Mouse (Mus musculus): ENCODE measurements around the gene Apip. TPM values are rescaled to one million over a fixed set of nuclear protein-coding genes. Genes with fewer than 3 reads are reported as not detected.

Apip gene
- 10 to 100 TPM; 24.5 to 28.1 TPM for total RNA-seq (2021)
- long read RNA-seq, transcript Apip-202 (6 exons, 837 nt) = minor isoform, 5 of 48 reads
- long read RNA-seq, transcript Apip-201 (7 exons, 919 nt) = major isoform, 18 of 48 reads
- long read RNA-seq, partial matches to known transcripts = 23 of 48 reads
- long read RNA-seq, other reads (novel, unspliced or antisense) = 2 of 48 reads

DNA sequence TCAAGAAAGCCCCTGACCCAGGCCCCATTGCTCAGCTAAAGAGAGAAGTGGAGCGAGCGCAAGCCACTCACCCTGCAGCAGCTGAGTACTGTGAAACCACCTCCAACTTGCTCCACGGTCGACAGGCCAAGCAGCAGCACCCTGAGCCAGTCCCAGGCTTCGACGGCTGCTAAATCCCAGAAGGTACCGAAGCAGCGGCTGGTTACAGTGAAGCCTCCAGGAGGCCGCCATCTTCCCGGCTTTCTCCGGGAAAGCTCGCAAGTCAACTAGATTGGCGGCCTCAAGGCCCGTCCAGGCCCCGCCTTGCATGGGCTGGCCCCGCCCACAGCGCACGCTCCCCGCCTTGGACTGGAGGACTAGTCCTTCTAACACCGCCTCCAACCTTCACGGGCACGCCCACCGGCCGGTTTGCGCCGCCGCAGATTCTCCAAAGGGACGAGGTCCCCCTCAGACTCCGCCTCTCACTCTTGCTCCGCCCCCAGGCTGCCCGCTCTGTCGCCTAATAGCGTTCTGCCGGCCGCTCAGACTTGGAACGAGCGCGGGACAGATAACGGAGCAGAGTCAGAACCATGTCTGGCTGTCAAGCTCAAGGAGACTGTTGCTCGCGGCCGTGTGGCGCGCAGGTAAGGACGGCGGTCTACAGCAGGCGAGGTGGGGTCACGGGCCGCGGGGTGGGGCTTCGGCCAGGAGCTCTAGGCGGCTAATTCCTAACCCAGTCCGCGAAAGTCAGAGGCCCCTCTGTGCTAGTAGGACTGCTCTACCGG is at the start of gene Apip, which contains the start of gene Pdhx:
TSS of gene Apip (plus strand) at position 457 of the 764 bp plus-strand sequence.
TSS of gene Pdhx (minus strand) at position 295 of the 764 bp plus-strand sequence.
- peak; percentile 99 to 100 for DNase-seq (ENCODE audit: low spot score in 2 of 2)

DNA sequence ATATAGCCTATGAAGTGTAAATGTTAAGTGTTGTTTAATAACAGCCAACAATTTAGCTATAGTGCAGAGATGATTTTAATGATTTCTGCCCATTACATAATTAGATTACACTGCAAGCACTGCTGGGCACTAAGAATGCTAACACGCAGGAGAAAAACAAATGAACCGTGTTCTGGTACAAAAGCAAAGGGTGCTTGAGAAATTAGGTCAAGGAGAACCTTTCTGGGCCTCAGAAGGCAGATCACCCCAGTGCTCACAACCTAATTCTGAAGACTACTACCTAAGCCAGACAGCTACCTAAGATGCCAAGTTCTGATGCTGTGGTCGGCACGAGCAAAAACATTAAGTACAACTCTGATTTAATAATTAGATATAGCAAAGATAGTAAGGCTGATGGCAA is 35.6 kb upstream of the Apip start:
- DNase-seq (ENCODE audit: low spot score in 2 of 2) = no peak

- no peak for DNase-seq (ENCODE audit: low spot score in 2 of 2)
Measured at GRCm38 (mm10) chr2:103040896-103041295, 32.6 kb upstream of the Apip start.

- DNase-seq (ENCODE audit: low spot score in 2 of 2) = no peak
Measured at GRCm38 (mm10) chr2:103045286-103045685, 28.2 kb upstream of the Apip start.

- DNase-seq (ENCODE audit: low spot score in 2 of 2) = no peak
Measured at GRCm38 (mm10) chr2:103051937-103052893, 21.3 kb upstream of the Apip start.

DNA sequence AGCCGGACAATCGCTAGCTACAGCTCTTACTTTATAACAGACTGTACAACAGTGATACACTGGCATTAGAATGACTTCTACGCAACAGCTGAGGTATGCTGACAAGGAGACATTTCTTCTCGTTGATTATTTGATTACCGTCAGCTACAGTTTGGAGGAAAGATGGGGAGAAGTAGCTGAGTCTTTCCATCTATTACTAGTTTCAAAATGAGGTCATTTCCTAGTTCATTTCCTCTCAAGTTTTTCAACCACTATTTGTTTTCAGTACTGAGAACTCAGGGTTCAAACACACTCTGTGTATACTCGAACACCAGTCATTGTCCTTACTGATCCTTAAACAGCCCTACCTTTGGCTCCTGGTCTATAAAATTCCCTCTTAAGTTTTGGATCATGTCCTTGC is 17.7 kb upstream of the Apip start:
- DNase-seq (ENCODE audit: low spot score in 2 of 2) = no peak

DNA sequence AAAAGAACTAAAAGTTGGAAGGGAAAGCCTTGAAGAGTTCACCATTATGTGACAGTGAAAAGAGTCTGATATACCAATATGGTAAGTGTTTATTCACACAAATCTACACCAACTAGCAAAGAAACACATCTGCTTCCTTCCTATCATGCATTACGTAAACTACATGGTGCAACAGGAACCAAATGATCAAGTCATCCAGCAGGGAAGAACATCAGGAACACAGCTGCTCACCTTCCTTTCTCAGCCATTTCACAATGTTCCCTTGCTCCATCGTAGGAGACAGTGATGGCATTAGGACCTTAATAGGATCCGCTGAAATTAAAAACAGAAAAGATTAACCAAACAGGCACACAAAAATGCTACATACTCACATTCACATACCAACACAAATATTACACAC is 15.2 kb upstream of the Apip start:
- no peak for DNase-seq (ENCODE audit: low spot score in 2 of 2)

DNA sequence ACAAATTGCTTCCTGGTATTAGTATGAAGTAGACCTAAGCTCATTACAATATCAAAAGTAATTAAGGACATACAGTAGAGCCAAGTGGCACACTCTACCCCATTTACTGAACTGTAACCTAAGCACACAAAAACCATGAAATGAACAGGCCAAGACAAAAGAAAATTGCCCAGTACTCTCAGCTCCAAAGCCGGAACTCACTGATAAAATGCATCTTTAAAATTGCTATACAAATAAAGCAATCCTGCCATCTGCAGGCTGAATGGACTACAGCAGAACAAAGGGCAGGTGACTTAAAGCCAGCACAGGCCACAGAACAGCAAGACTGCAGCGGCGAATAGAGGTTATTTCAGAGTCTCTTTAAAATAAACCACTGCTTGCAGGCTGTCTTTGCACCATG is 10.6 kb upstream of the Apip start:
- DNase-seq (ENCODE audit: low spot score in 2 of 2) = peak; percentile 31 to 39

GRCm38 (mm10) chr2:103066683-103067551 is 6.6 kb upstream of the Apip start:
- no peak for DNase-seq (ENCODE audit: low spot score in 2 of 2)

DNA sequence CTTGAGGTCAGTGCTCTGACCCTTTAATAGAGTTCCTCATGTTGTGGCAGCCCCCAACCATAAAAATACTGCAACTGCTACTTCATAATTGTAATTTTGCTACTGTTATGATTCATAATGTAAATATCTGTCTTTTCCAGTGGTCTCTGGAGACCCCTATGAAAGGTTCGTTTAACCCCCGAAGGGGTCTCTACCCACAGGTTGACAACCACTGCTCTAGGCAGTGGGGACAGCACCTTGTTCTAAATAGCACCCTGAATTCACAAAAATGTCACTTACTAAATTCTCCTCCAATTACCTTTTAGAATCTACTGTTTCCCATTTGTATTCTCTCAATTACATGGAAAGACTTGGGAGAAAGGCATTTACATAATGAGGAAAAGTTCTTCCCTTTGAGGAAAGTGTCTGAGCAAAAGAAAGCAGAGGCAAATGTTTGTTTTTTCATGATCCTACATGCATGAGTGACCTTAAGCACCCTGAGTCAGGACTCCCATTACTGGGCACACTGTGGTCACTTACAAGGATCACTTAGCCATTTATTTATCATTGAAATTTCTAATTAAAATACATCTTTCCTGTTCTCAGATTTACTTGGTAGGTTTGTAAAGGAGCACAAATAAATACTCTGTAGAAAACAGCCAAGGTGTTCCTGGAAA is 5.8 kb upstream of the Apip start:
- DNase-seq (ENCODE audit: low spot score in 2 of 2) = no peak

GRCm38 (mm10) chr2:103068602-103069001 is 4.9 kb upstream of the Apip start:
- DNase-seq (ENCODE audit: low spot score in 2 of 2) = no peak

GRCm38 (mm10) chr2:103069752-103070405 is 3.6 kb upstream of the Apip start:
- DNase-seq (ENCODE audit: low spot score in 2 of 2) = no peak

DNA sequence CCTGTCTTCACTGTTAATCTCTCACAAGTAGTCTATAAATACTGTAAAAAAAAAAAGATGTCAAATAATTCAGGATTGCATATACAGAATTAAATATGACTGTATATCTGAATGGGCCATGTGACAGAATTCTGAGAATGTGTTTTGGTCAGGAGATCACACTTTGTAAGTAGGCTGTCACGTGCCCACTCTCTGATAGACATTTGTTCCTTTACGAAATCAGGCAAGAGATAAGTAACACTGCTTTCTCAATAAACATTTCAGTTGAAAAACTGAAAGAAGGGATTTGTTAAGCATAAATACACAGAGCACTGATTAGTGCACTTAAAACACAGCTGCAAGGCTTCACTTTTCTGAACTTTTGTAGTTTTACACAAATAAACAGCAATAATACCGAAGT is 2.9 kb upstream of the Apip start:
- no peak for DNase-seq (ENCODE audit: low spot score in 2 of 2)

GRCm38 (mm10) chr2:103081117-103081516 is 7.6 kb downstream of the Apip start:
- no peak for DNase-seq (ENCODE audit: low spot score in 2 of 2)

- DNase-seq (ENCODE audit: low spot score in 2 of 2) = no peak
Measured at GRCm38 (mm10) chr2:103081706-103082105, 8.2 kb downstream of the Apip start.

- no peak for DNase-seq (ENCODE audit: low spot score in 2 of 2)
Measured at GRCm38 (mm10) chr2:103082853-103083252, 9.4 kb downstream of the Apip start.

DNA sequence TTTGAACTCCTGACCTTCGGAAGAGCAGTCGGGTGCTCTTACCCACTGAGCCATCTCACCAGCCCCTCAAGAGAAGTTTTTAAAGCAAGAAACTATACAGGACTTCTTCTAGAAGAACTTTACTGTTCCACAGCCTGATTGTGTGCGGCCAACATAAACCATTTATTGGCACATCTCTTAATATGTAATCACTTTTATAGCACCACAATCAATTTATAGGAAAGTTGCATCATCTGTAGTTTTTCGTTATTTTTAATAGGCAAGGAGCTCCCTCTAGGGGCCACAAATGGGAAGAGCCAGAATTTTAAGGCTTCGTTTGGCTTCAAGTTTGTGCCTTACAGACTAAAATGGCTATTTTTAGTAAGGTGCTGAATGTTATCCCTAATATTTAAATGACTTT is 11.0 kb downstream of the Apip start:
- DNase-seq (ENCODE audit: low spot score in 2 of 2) = peak; percentile 18 to 24

GRCm38 (mm10) chr2:103085633-103086032 is 12.2 kb downstream of the Apip start:
- DNase-seq (ENCODE audit: low spot score in 2 of 2) = no peak

GRCm38 (mm10) chr2:103086432-103086831 is 13.0 kb downstream of the Apip start:
- DNase-seq (ENCODE audit: low spot score in 2 of 2) = peak; percentile 22 to 42

- DNase-seq (ENCODE audit: low spot score in 2 of 2) = no peak
Measured at GRCm38 (mm10) chr2:103088099-103088498, 14.6 kb downstream of the Apip start.

Data from layer of hippocampus, postnatal 10 days (tissue).